Mouse (Mus musculus) erythroblast, embryonic 14.5 days (primary cell): Measurements from ENCODE around the gene Klre1. TPM values are rescaled to one million over a fixed set of nuclear protein-coding genes. Genes with fewer than 3 reads are reported as not detected.
"Not testable (repeated sequence)": the region's sequence is repeated elsewhere in the genome, so short reads cannot be mapped to it uniquely, and the experiment has no call there.

ENCODE experiments used
- H3K27me3 ChIP-seq: 2 replicates; pipeline ENCODE4 v1.6.1; 2012; ENCODE audit warnings: inconsistent platforms; ENCODE audit not compliant: control insufficient read depth
- H3K36me3 ChIP-seq: 2 replicates; pipeline ENCODE4 v1.6.1; 2012; ENCODE audit warnings: mild to moderate bottlenecking, inconsistent platforms; ENCODE audit not compliant: control insufficient read depth
- H3K4me1 ChIP-seq: 2 replicates; pipeline ENCODE4 v1.6.1; 2012; ENCODE audit warnings: inconsistent platforms; ENCODE audit not compliant: control insufficient read depth
- H3K4me3 ChIP-seq: replicated peaks from 2 replicates; pipeline ENCODE3; 2012; ENCODE audit warnings: moderate library complexity, mild to moderate bottlenecking, inconsistent platforms
- H3K9me3 ChIP-seq: 2 replicates; pipeline ENCODE4 v1.6.1; 2012; ENCODE audit warnings: low read length, inconsistent platforms, mixed read lengths; ENCODE audit not compliant: control insufficient read depth
- GATA1 ChIP-seq: IDR thresholded peaks from 2 replicates; pipeline ENCODE4 v1.6.1; 2012; ENCODE audit warnings: low read length, inconsistent platforms, mixed read lengths
- TAL1 ChIP-seq: IDR thresholded peaks from 3 replicates; pipeline ENCODE4 v1.6.1; 2012; ENCODE audit warnings: low read length, inconsistent platforms, mixed read lengths
- polyA plus RNA-seq: library from polyadenylated mRNA; stranded (reverse); fragments of >175 nt; gene quantifications from 2 replicates; pipeline ENCODE4 v1.2.3, GENCODE M21; 2012

Klre1 gene
- polyA plus RNA-seq, 1 experiment: not detected

- Histone ChIP-seq H3K36me3 (no peaks in the 10 kb centered on the region), H3K27me3 (no peaks in the 10 kb centered on the region), H3K9me3 (no peaks in the 10 kb centered on the region), H3K4me1 (peaks cover 10% of the 10 kb centered on the region), H3K4me3 (no peak overlapping the region)
- TF ChIP-seq GATA1 (no peak), TAL1 (no peak)
These were observed 12.4 kb upstream of the Klre1 start for GRCm38 (mm10) chr6:129565257-129565656.

DNA sequence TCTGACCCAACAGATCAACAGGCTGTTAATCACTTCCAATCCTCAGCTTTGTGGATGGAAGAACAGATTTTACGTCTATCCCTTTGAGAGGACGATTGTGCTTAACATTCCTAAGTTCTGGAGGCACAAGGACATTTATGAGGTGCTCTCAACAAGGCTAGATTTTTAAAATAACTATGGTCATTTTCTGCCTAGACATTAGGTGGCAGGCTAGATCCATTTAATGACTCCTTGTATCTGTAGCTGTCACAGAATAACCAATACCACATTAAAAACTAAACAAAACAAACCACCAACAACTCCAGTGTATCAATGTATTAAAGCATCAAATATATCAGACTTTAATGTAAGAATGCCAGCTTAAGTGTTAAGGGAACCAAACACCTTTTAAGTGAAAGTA is 2.4 kb upstream of the Klre1 start:
- Histone ChIP-seq H3K4me1 (no peaks in the 10 kb centered on the region), H3K4me3 (no peak overlapping the region), H3K9me3 (no peaks in the 10 kb centered on the region), H3K27me3 (no peaks in the 10 kb centered on the region), H3K36me3 (no peaks in the 10 kb centered on the region)
- TF ChIP-seq GATA1 (no peak), TAL1 (no peak)

DNA sequence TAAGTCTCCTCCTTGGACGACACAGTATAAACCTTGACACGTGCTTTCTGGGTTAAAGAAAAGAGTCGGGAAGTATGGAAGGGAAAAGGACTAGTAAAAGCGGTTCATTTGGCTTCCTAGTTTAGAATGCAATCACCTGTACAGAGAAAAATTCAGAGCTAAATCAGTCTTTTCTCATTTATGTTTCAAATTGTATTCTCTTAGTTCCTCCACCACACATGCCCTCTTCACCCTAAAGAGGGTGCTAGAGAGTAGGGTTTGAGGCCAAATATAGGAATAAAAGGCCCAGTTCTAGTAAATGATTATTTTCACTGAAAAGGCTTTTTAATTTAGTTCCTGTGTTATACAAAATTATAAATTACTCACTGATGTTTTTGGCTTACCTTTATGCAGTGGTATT is 3.6 kb downstream of the Klre1 start:
- TF ChIP-seq GATA1: no peak
- TF ChIP-seq TAL1: no peak
- H3K36me3 ChIP-seq: no peaks in the 10 kb centered on the region
- no peaks in the 10 kb centered on the region for H3K4me1 ChIP-seq
- no peaks in the 10 kb centered on the region for H3K9me3 ChIP-seq
- H3K4me3 ChIP-seq: no peak overlapping the region
- no peaks in the 10 kb centered on the region for H3K27me3 ChIP-seq

DNA sequence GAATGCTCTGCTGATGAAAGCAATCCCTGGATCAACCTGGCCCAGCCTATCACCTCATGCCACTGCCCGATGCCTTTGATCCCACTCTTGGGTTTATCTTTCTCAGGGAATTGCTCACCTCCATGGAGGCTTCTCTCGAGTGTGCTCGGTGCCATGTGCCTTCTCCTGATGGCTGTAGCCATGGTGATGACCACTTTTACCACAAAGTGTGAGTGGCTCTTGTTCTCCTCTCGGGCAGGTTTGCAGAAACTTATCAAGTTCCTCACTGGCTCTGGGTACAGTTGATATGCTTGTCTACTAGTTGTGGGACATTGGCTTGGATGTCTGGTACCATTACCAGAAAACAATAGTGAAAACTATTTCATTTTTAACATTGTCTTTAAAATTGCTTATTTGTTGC is 4.2 kb downstream of the Klre1 start:
- no peaks in the 10 kb centered on the region for H3K36me3 ChIP-seq
- TF ChIP-seq GATA1 (no peak), TAL1 (no peak)
- no peak overlapping the region for H3K4me3 ChIP-seq
- H3K27me3 ChIP-seq: no peaks in the 10 kb centered on the region
- no peaks in the 10 kb centered on the region for H3K9me3 ChIP-seq
- H3K4me1 ChIP-seq: no peaks in the 10 kb centered on the region

GRCm38 (mm10) chr6:129583014-129583413 is 5.3 kb downstream of the Klre1 start:
- no peak overlapping the region for H3K4me3 ChIP-seq
- no peaks in the 10 kb centered on the region for H3K4me1 ChIP-seq
- no peaks in the 10 kb centered on the region for H3K27me3 ChIP-seq
- H3K36me3 ChIP-seq: no peaks in the 10 kb centered on the region
- TF ChIP-seq GATA1: no peak
- no peak for TF ChIP-seq TAL1
- no peaks in the 10 kb centered on the region for H3K9me3 ChIP-seq

DNA sequence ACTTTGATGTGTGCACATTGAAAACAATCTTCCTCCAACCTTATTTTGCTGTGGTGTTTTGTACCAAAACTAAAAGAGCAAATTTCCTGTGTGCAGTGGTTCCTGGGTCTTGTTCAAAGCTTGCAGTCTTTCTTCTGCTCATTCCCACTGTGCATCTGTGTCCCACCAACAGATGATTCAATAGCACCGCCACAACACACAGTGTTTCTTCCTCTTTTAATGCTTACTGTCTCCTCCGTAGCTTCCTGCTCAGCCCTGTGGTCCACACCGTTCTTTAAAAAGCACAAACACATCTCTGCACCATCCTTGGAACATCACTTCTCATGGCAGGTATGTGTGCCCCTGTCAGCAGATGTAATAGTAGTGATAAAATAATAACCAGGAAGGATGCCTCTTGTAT is 13.8 kb downstream of the Klre1 start, which contains the start of gene Klrd1:
Klrd1 (plus strand) TSS at position 275 of the 400 bp plus-strand sequence.
- Histone ChIP-seq H3K27me3 (no peaks in the 10 kb centered on the region), H3K9me3 (no peaks in the 10 kb centered on the region), H3K4me1 (no peaks in the 10 kb centered on the region), H3K4me3 (no peak within 1 kb of the TSS), H3K36me3 (no peaks in the 10 kb centered on the region)
- TF ChIP-seq GATA1 (no peak), TAL1 (no peak)

DNA sequence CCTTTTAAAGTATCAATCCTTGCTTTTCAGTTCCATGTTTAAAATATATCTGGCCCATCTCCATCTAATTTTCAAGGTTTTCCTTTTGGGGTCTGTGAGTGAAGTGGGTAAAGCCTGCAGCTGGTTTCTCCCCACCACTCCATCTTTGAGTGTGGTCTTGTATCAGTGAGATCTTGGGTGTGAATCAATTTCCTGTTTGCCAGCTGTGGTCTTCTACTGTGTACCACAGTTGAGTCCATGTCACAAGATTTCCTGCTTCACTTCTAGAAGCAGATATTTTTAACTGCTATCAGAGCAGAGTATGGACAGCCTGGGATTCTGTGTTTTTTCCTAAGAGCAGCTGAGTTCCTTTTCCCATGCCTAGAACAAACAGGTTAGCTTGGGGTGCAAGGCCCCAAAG is 30.7 kb downstream of the Klre1 start:
- Histone ChIP-seq H3K27me3 (no peaks in the 10 kb centered on the region), H3K9me3 (no peaks in the 10 kb centered on the region), H3K4me1 (no peaks in the 10 kb centered on the region), H3K4me3 (no peak overlapping the region), H3K36me3 (no peaks in the 10 kb centered on the region)
- TF ChIP-seq GATA1: no peak
- no peak for TF ChIP-seq TAL1

GRCm38 (mm10) chr6:129623735-129624134 is 46.0 kb downstream of the Klre1 start, which contains the start of gene Klrk1:
Gene Klrk1, minus strand, starts transcription at chr6:129623864.
- no peak for TF ChIP-seq TAL1
- Histone ChIP-seq H3K9me3 (no peaks in the 10 kb centered on the region), H3K4me3 (no peak within 1 kb of the TSS), H3K36me3 (no peaks in the 10 kb centered on the region), H3K4me1 (no peaks in the 10 kb centered on the region), H3K27me3 (no peaks in the 10 kb centered on the region)

GRCm38 (mm10) chr6:129631046-129631445 is 53.3 kb downstream of the Klre1 start:
- not testable (repeated sequence) for H3K4me3 ChIP-seq, H3K27me3 ChIP-seq

More at GRCm38 (mm10) chr6:129631046-129631445, 53.3 kb downstream of the Klre1 start:
- H3K4me1 ChIP-seq, H3K36me3 ChIP-seq, H3K9me3 ChIP-seq: not testable (repeated sequence)

Other genes with a start within 250 kb of the Klre1 start
- gene 4922502D21Rik, start 246.1 kb upstream of the Klre1 start, polyA plus RNA-seq: not detected in 2 replicates
- gene Clec12a, start 235.2 kb upstream of the Klre1 start, polyA plus RNA-seq: not detected in 2 replicates
- not detected in 2 replicates for gene Clec12b, start 192.0 kb upstream of the Klre1 start, polyA plus RNA-seq
- gene Clec1b, start 180.6 kb upstream of the Klre1 start, polyA plus RNA-seq: not detected in 2 replicates
- gene Clec9a, start 169.0 kb upstream of the Klre1 start, polyA plus RNA-seq: not detected in 2 replicates
- not detected in 2 replicates for gene Clec1a, start 125.9 kb upstream of the Klre1 start, polyA plus RNA-seq
- gene Olr1, start 70.7 kb upstream of the Klre1 start, polyA plus RNA-seq: not detected in 2 replicates
- not detected in 2 replicates for gene Tmem52b, start 65.3 kb upstream of the Klre1 start, polyA plus RNA-seq
- gene Gabarapl1, start 44.7 kb upstream of the Klre1 start, polyA plus RNA-seq: 5.3 and 7.9 TPM in 2 replicates
- not detected in 2 replicates for gene Klrd1, start 13.9 kb downstream of the Klre1 start, polyA plus RNA-seq
- not detected in 2 replicates for gene Klrk1, start 46.0 kb downstream of the Klre1 start, polyA plus RNA-seq
- gene Klrc3, start 65.4 kb downstream of the Klre1 start, polyA plus RNA-seq: not detected in 2 replicates
- not detected in 2 replicates for gene Klrc2, start 82.8 kb downstream of the Klre1 start, polyA plus RNA-seq
- gene Klrc1, start 101.1 kb downstream of the Klre1 start, polyA plus RNA-seq: not detected in 2 replicates
- not detected in 2 replicates for gene Klri1, start 139.2 kb downstream of the Klre1 start, polyA plus RNA-seq
- gene Klri2, start 162.6 kb downstream of the Klre1 start, polyA plus RNA-seq: not detected in 2 replicates
- gene Gm156, start 206.4 kb downstream of the Klre1 start, polyA plus RNA-seq: not detected in 2 replicates